Mouse (Mus musculus) lung, postnatal 10 days (tissue): Measurements from ENCODE around the gene Galr3.
A peak's percentile ranks its signal among the peaks of the same experiment; 100 is the strongest.
"Not testable (repeated sequence)": the region's sequence is repeated elsewhere in the genome, so short reads cannot be mapped to it uniquely, and the experiment has no call there.

Experiments
- DNase-seq: peaks from one replicate; pipeline ENCODE4 v3.0.0; 2021

Galr3 gene

DNA sequence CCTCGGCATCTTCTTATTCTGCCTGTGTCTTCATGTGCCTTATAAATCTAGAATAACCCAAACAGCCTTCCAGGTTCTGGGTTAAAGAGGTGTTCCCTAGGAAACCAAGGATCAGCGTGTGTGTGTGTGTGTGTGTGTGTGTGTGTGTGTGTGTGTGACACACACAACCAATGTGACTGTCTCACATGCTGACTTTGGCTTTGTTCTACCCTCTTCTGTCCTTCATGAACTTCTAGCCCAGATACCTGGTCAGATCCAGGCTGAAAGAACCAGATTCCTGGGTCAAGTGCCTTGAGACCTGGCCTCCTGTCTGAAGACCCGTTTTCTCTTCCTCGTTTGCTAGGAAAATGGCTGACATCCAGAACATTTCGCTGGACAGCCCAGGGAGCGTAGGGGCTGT is at the start of gene Galr3:
Galr3 (plus strand) TSS at position 301 of the 400 bp plus-strand sequence.
- DNase-seq = no peak

GRCm38 (mm10) chr15:78992235-78992634 is 49.5 kb upstream of the Galr3 start:
- no peak for DNase-seq

- DNase-seq = no peak
Measured at GRCm38 (mm10) chr15:78992925-78993324, 48.8 kb upstream of the Galr3 start.

DNA sequence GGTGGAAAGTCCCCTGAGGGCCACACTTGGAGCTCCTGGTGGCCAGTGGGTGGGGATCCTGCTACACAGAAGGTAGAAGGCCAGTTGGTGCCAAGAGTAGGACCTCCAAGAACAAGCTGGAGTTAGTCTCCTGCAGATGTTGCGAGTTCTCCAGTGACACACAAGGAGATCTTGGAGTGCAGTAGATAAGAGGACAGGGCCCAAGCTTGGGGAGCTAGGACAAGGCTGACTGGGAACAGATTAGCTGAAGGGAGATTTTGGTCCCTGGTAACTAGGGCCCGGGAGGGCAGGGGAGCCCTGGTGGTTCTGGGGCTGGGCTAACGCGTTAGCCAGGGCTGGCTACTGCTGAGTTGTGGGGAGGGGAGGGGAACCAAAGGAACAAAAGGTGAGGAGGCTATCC is 45.8 kb upstream of the Galr3 start:
- no peak for DNase-seq

DNA sequence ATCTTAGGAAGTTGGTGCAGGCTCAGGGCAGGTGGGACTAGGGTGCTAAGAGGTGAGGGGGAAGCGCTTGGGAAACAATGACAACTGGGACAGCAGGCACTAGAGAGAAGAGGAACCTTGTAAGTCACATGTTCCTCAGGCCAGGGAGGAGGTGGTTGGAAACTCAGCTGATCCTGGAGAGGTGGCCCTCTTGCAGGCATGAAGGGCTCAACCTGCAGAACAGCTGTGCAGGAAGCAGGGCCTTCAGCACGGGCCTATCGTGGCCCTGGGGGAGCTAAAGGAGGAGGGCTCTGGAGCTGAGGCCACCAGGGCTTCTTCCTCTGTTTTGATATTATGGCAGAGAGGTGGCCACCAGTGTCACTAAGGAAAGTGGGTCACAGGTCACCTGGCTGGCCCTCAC is 45.0 kb upstream of the Galr3 start:
- DNase-seq = no peak

DNA sequence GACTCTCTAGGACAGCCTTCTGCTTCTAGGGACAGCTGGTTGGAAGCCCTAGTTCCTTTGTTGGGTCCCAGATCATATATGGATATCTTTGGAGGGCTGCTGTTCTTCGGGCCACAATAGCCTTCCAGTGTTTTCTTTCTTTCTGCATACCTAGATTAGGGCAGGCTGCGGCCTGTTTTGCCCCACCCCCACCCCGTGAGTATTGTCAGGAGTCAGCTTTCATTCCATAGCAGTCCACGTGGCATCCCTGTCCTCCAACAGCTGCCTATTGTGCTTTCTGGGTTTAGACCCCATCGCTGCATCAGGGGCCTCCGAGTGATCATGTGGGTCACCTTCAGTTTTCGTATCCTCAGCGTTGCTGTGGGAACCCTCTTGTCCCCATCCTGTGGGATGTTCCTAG is 43.3 kb upstream of the Galr3 start:
- no peak for DNase-seq

DNA sequence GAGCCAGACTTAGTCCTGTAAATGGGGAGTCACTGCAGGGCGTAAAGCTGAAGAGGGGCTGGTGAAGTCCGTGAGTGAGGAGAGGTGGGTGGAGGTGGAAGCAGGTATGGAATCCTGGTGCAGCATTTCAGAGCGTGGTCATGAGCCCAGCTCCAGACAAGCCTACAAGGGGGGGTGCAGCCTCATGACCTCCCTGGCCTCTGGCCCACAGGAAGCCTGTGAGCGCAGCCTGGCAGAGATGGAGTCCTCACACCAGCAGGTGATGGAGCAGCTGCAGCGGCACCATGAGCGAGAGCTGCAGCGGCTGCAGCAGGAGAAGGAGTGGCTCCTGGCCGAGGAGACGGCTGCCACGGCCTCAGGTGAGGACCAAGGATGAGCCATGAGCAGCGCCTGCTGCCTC is 42.1 kb upstream of the Galr3 start:
- DNase-seq = no peak

GRCm38 (mm10) chr15:79000357-79000791 is 41.3 kb upstream of the Galr3 start:
- DNase-seq = no peak

DNA sequence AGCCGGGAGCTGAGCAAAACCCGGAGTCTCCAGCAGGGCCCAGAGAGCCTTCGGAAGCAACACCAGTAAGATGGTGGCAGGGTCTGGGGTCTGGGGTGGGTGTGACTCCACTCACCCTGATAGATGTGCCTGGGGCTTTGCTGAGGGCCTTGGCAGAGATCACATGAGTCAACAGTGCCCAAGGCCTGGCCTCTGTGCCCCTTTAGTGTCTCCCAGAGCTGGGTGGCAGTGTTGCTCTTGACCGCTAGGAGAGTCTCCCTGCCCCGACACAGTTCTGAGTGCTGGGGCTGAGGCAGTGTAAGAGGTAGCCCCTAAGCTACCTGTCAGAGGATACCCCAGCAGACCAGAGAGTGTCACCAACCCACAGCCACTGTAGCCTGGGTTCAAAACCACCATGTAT is 40.1 kb upstream of the Galr3 start:
- DNase-seq = no peak

DNA sequence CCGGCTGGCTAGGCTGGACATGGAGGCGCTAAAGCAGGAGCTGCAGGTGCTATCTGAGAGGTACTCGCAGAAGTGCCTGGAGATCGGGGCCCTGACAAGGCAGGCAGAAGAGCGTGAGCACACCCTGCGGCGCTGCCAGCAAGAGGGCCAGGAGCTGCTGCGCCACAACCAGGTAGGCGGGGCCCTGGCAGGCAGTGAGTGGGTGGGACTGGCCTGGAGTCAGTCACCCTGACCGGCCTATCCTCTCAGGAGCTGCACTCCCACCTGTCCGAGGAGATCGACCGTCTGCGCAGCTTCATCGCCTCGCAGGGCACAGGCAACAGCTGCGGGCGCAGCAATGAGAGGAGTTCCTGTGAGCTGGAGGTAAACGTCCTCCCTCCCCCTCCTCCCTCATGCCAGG is 39.6 kb upstream of the Galr3 start:
- peak; percentile 53 for DNase-seq

DNA sequence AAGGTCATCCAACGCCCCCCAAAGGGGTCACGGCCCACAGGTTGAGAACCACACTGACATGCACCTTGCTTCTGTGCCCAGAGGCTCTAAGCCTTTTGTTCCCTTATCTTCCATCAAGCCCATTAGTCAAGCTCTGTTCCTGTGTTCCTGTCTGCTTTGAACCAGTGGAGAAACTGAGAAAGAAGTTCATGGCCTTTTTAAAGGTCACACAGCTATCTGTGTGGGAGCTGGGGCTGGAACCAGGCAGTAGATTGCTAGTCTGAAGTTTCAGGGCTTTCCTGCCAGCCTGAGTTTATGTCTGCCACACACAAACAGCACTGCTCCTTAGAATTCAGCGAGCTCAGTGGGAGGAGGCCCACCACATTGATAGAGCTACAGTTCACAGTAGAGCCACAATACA is 38.6 kb upstream of the Galr3 start:
- DNase-seq = no peak

DNA sequence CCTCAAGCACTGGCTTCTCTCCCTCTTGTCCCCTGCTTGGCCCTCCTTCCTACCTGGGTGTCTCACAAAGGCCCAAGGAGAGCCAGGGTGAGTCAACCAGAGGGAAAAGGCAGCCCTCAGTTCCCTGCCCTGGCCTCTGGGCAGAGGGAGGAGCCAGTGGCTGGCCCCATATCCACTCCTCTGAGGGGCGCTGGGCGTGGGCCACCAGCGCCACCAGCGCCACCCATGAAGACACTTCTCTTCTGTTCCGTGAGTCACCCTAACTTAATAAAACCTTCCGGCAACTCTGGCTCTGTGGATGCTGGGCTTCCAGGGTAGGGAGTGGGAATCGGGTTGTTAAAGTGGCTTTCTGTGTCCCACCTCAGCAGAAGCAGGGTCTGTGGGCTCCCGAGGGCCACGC is 36.1 kb upstream of the Galr3 start:
- no peak for DNase-seq

- no peak for DNase-seq
Measured at GRCm38 (mm10) chr15:79006638-79007037, 35.0 kb upstream of the Galr3 start.

GRCm38 (mm10) chr15:79007059-79007458 is 34.6 kb upstream of the Galr3 start:
- no peak for DNase-seq

GRCm38 (mm10) chr15:79007836-79008235 is 33.8 kb upstream of the Galr3 start:
- not testable (repeated sequence) for DNase-seq

DNA sequence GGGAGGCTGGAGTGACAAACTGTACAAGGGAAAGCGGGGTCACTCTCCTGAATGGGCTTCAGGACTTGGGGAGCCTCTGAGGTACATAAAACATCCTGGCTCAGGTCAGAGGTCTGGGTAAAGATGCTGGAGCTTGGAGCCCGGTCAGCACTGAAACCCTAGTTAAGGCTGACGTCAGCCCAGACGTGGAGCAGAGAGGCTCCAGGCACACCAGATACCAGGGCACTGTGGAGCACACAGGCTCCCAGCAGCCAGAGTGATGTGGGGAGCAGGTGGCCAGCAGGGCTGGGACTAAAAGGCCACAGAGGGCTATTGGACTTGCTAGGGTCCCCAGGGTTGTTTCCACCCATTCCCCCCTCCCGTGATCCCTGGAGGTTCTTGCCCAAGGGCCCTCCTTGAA is 32.0 kb upstream of the Galr3 start:
- no peak for DNase-seq

- no peak for DNase-seq
Measured at GRCm38 (mm10) chr15:79011550-79011949, 30.1 kb upstream of the Galr3 start.

DNA sequence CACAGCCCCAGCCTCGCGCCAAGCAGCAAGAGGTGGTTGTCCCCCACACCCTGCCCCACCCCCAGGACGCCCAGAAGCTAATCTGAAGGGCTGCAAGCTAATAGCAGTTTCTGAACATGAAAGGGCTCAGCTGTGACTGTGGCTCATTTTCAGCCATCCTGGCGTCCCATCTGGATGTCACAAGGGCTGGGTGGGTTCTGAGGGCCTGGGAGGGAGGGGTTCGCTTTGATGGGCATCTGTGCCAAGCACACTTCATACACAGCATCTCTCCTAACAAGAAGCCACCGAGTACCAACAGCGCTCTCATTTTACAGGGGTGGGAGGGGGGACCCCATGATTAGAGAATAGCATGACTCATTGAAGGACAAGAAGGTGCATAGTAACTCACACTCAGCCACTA is 28.3 kb upstream of the Galr3 start:
- DNase-seq = no peak

DNA sequence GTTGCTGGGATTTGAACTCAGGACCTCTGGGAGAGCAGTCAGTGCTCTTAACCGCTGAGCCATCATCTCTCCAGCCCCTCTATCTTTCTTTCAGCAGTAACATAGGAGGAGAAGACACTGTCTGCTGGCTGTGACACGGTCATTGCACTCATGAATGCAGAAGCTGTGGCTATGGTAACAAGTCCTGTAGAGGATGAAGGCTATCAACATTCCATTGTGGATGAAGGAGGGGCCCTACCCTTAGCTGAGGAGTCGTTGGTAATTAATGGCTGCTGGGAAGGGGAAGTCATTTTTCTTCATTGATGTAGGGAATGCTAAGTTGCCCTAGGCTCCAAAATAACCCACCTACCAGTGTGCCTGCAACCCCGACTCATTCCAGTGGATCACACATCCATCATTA is 23.5 kb upstream of the Galr3 start:
- no peak for DNase-seq

DNA sequence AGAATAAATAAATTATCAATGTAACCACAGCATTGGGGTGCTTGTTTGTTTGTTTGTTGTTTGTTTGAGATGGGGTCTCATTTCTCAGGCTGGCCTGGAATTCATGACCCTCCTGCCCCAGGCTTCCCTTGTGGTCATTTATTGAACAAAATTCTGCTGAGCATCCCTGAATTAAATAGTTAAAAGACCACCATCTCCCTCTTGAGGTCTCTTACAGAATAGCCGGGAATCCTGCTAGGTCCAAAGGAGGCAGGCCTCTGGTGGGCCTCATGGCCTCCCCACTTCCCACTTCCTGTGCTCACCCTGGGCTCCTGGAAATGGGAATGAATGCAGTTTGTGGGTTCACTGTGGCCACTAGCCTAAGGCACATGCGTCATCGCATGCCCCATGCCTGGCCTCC is 22.8 kb upstream of the Galr3 start:
- no peak for DNase-seq

- peak; percentile 31 for DNase-seq
Measured at GRCm38 (mm10) chr15:79022671-79023230, 18.9 kb upstream of the Galr3 start.

DNA sequence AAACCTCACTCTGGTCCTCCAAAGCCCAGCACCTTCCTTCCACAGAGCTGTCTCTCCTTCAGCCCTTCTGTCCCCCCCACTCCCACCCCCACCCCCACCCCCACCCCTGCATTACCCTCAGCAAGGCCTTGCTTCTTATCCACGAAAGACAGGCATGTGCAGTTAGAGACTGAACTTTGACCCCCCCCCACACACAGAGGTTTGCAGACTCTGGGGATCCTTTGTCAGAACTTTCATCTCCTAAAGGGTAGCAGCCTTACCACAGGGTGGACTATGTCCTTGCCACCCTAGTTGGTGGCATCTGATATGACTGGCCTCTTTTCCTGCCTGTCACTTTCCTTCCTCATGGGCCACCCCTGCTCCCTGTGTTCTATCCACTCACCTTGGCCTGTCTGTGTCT is 18.3 kb upstream of the Galr3 start:
- DNase-seq = no peak

- DNase-seq = no peak
Measured at GRCm38 (mm10) chr15:79025687-79026308, 15.9 kb upstream of the Galr3 start.

GRCm38 (mm10) chr15:79026511-79027290 is 15.0 kb upstream of the Galr3 start:
- DNase-seq = peak; percentile 38
